Mouse (Mus musculus): Measurements from ENCODE around the gene Smoc2.

- TF ChIP-seq CTCF (IDR thresholded peaks at IDR 0.05) (no peak), POLR2A (IDR thresholded peaks at IDR 0.05; ENCODE audit: insufficient read depth, low read depth, low read length) (no peak), EP300 (IDR thresholded peaks at IDR 0.05; ENCODE audit: insufficient read depth, low read depth, low read length) (no peak)
These were observed 104.7 kb downstream of the Smoc2 start for GRCm38 (mm10) chr17:14383981-14384380.
